Mouse (Mus musculus) thymus, postnatal 0 days (tissue): ENCODE measurements around the gene Tnnt1. TPM values are rescaled to one million over a fixed set of nuclear protein-coding genes. Genes with fewer than 3 reads are reported as not detected.

Source experiments
- polyA plus RNA-seq: library from polyadenylated mRNA; unstranded; fragments of >200 nt; fragmentation: Nextera tagmentation; extraction: Ambion mirVana; gene quantifications from 2 replicates; pipeline ENCODE4 v1.2.1, GENCODE M21; 2015

The Tnnt1 gene
- polyA plus RNA-seq, 1 experiment from 2014 or later = 28.8 TPM

Other genes starting within 250 kb of the Tnnt1 start
- gene Ncr1, start 178.7 kb downstream of the Tnnt1 start, polyA plus RNA-seq = 1.3 and 2.0 TPM in 2 replicates
- not detected in 2 replicates for gene Gp6, start 118.6 kb downstream of the Tnnt1 start, polyA plus RNA-seq
- gene Rdh13, start 70.7 kb downstream of the Tnnt1 start, polyA plus RNA-seq = 9.9 and 12.6 TPM in 2 replicates
- gene Eps8l1, start 55.7 kb downstream of the Tnnt1 start, polyA plus RNA-seq = 0.79 and 5.9 TPM in 2 replicates
- gene Ppp1r12c, start 14.7 kb downstream of the Tnnt1 start, polyA plus RNA-seq = 36.3 and 48.3 TPM in 2 replicates
- gene Tnni3, start 7.8 kb upstream of the Tnnt1 start, polyA plus RNA-seq = 2.5 and 3.0 TPM in 2 replicates
- gene Dnaaf3, start 16.1 kb upstream of the Tnnt1 start, polyA plus RNA-seq = 1.6 and 1.7 TPM in 2 replicates
- gene Syt5, start 31.2 kb upstream of the Tnnt1 start, polyA plus RNA-seq = 0.22 and 0.44 TPM in 2 replicates
- gene Ptprh, start 87.7 kb upstream of the Tnnt1 start, polyA plus RNA-seq = not detected in 2 replicates
- 1.7 and 2.1 TPM in 2 replicates for gene Tmem86b, start 115.0 kb upstream of the Tnnt1 start, polyA plus RNA-seq
- gene Ppp6r1, start 142.6 kb upstream of the Tnnt1 start, polyA plus RNA-seq = 19.8 and 23.8 TPM in 2 replicates
- 74.9 and 91.0 TPM in 2 replicates for gene Hspbp1, start 168.7 kb upstream of the Tnnt1 start, polyA plus RNA-seq
- gene Brsk1, start 174.2 kb upstream of the Tnnt1 start, polyA plus RNA-seq = 0.06 and 0.20 TPM in 2 replicates
- 0.82 and 1.4 TPM in 2 replicates for gene Tmem150b, start 208.9 kb upstream of the Tnnt1 start, polyA plus RNA-seq
- 44.1 and 44.2 TPM in 2 replicates for gene Kmt5c, start 223.7 kb upstream of the Tnnt1 start, polyA plus RNA-seq
- 37.9 TPM in 2 replicates for gene Cox6b2, start 236.7 kb upstream of the Tnnt1 start, polyA plus RNA-seq